Mouse (Mus musculus) heart, embryonic 13.5 days (tissue): Measurements from ENCODE around the gene Nrip3. TPM values are rescaled to one million over a fixed set of nuclear protein-coding genes. Genes with fewer than 3 reads are reported as not detected.

Experiments
- ATAC-seq: fragments of 200-750 bp; cut with Nextera tagmentation; 2 replicates; pipeline ENCODE4 v1.8.0; 2017; ENCODE audit warnings: moderate TSS enrichment; ENCODE audit not compliant: insufficient number of reproducible peaks, low FRiP score, low TSS enrichment; ENCODE audit errors: extremely low read depth
- H3K27ac ChIP-seq: fragments of 300-500 bp; sonication (generic); replicated peaks from 2 replicates; pipeline ENCODE4 v1.5.1; 2015; ENCODE audit warnings: moderate library complexity, mild to moderate bottlenecking, inconsistent platforms
- H3K27me3 ChIP-seq: fragments of 300-500 bp; sonication (generic); replicated peaks from 2 replicates; pipeline ENCODE4 v1.6.1; 2015; ENCODE audit warnings: mild to moderate bottlenecking, inconsistent platforms
- H3K36me3 ChIP-seq: fragments of 300-500 bp; sonication (generic); 2 replicates; pipeline ENCODE4 v1.6.1; 2015; ENCODE audit warnings: mild to moderate bottlenecking, inconsistent platforms
- H3K4me1 ChIP-seq: fragments of 300-500 bp; sonication (generic); 2 replicates; pipeline ENCODE4 v1.6.1; 2015; ENCODE audit warnings: inconsistent platforms
- H3K4me2 ChIP-seq: fragments of 300-500 bp; sonication (generic); 2 replicates; pipeline ENCODE4 v1.6.1; 2015; ENCODE audit warnings: inconsistent platforms, mild to moderate bottlenecking, moderate library complexity
- H3K4me3 ChIP-seq: fragments of 300-500 bp; sonication (generic); 2 replicates; pipeline ENCODE4 v1.5.1; 2015; ENCODE audit warnings: moderate library complexity, mild to moderate bottlenecking, inconsistent platforms
- H3K9ac ChIP-seq: fragments of 300-500 bp; sonication (generic); 2 replicates; pipeline ENCODE4 v1.6.1; 2015; ENCODE audit warnings: inconsistent platforms, mild to moderate bottlenecking, moderate library complexity
- H3K9me3 ChIP-seq: fragments of 300-500 bp; sonication (generic); 2 replicates; pipeline ENCODE4 v1.6.1; 2016; ENCODE audit warnings: inconsistent platforms
- WGBS: fragments of 180-500 bp; shearing (Covaris S2); methylation state at CpG from one replicate; pipeline ENCODE4 v1.1.7; 2015; ENCODE audit warnings: mixed read lengths; 5-methylcytosine and 5-hydroxymethylcytosine counted together
- polyA plus RNA-seq: library from polyadenylated mRNA; unstranded; fragments of >200 nt; fragmentation: Nextera tagmentation; extraction: Ambion mirVana; gene quantifications from 2 replicates; pipeline ENCODE4 v1.2.1, GENCODE M21; 2015

The Nrip3 gene
- polyA plus RNA-seq, 1 experiment from 2014 or later = 0.33 TPM

- H3K36me3 ChIP-seq = no peaks in the 10 kb centered on the region
- H3K4me3 ChIP-seq = no peak overlapping the region
- WGBS = 75% methylated on average over 2 of the region's 2 CpGs
- H3K9ac ChIP-seq = no peak overlapping the region
- no peak for ATAC-seq
- no peak overlapping the region for H3K27ac ChIP-seq
- H3K4me2 ChIP-seq = no peak overlapping the region
- no peaks in the 10 kb centered on the region for H3K27me3 ChIP-seq
- no peaks in the 10 kb centered on the region for H3K9me3 ChIP-seq
- no peaks in the 10 kb centered on the region for H3K4me1 ChIP-seq
Measured at GRCm38 (mm10) chr7:109764009-109764408, 17.8 kb downstream of the Nrip3 start.

GRCm38 (mm10) chr7:109756291-109756690, 25.5 kb downstream of the Nrip3 start:
- no peaks in the 10 kb centered on the region for H3K9me3 ChIP-seq
- H3K4me1 ChIP-seq = peaks cover 15% of the 10 kb centered on the region
- H3K27ac ChIP-seq = no peak overlapping the region
- no peaks in the 10 kb centered on the region for H3K27me3 ChIP-seq
- no peak for ATAC-seq
- no peak overlapping the region for H3K4me3 ChIP-seq
- H3K4me2 ChIP-seq = no peak overlapping the region
- 89% methylated on average over 3 of the region's 3 CpGs for WGBS
- H3K9ac ChIP-seq = no peak overlapping the region
- H3K36me3 ChIP-seq = no peaks in the 10 kb centered on the region

- Histone ChIP-seq H3K4me3 (no peak overlapping the region), H3K36me3 (peaks cover 4% of the 10 kb centered on the region; the same call in 1 of the 2 replicates), H3K9ac (no peak overlapping the region), H3K27ac (no peak overlapping the region), H3K27me3 (no peaks in the 10 kb centered on the region), H3K4me2 (no peak overlapping the region), H3K9me3 (no peaks in the 10 kb centered on the region), H3K4me1 (peaks cover 25% of the 10 kb centered on the region)
- ATAC-seq = no peak
- WGBS = 88% methylated on average over 8 of the region's 8 CpGs
Measured at GRCm38 (mm10) chr7:109754034-109754433, 27.8 kb downstream of the Nrip3 start.

GRCm38 (mm10) chr7:109752008-109752925, 29.6 kb downstream of the Nrip3 start, which contains the start of gene Tmem9b:
Tmem9b (minus strand) TSS chr7:109752875.
- Histone ChIP-seq H3K4me3 (peak within 1 kb of the TSS; percentile 62), H3K9ac (peak within 1 kb of the TSS; percentile 86), H3K9me3 (no peaks in the 10 kb centered on the region), H3K27me3 (no peaks in the 10 kb centered on the region), H3K27ac (peak within 1 kb of the TSS; percentile 81), H3K36me3 (peaks cover 7% of the 10 kb centered on the region; the same call in 1 of the 2 replicates), H3K4me2 (peak within 1 kb of the TSS; percentile 87), H3K4me1 (peaks cover 25% of the 10 kb centered on the region)
- peak; percentile 83 for ATAC-seq
- under 1% methylated on average over 72 of the region's 74 CpGs for WGBS

GRCm38 (mm10) chr7:109751427-109752007, 30.3 kb downstream of the Nrip3 start:
- Histone ChIP-seq H3K4me3 (peak overlapping the region; percentile 62), H3K9me3 (no peaks in the 10 kb centered on the region), H3K27ac (peak overlapping the region; percentile 81), H3K4me2 (peak overlapping the region; percentile 87), H3K27me3 (no peaks in the 10 kb centered on the region), H3K9ac (peak overlapping the region; percentile 86), H3K36me3 (peaks cover 13% of the 10 kb centered on the region), H3K4me1 (peaks cover 25% of the 10 kb centered on the region)
- ATAC-seq = no peak
- 1% methylated on average over 13 of the region's 13 CpGs for WGBS

GRCm38 (mm10) chr7:109747747-109748146, 34.1 kb downstream of the Nrip3 start:
- H3K4me3 ChIP-seq = no peak overlapping the region
- H3K36me3 ChIP-seq = peaks cover 49% of the 10 kb centered on the region
- no peak overlapping the region for H3K4me2 ChIP-seq
- peaks cover 16% of the 10 kb centered on the region for H3K4me1 ChIP-seq
- ATAC-seq = no peak
- H3K9me3 ChIP-seq = no peaks in the 10 kb centered on the region
- H3K27me3 ChIP-seq = no peaks in the 10 kb centered on the region
- no peak overlapping the region for H3K27ac ChIP-seq
- WGBS = 44% methylated on average over 1 of the region's 1 CpGs
- H3K9ac ChIP-seq = no peak overlapping the region

GRCm38 (mm10) chr7:109741703-109742102, 40.1 kb downstream of the Nrip3 start:
- Histone ChIP-seq H3K9me3 (no peaks in the 10 kb centered on the region), H3K27me3 (no peaks in the 10 kb centered on the region), H3K27ac (no peak overlapping the region), H3K4me2 (no peak overlapping the region), H3K4me3 (no peak overlapping the region), H3K36me3 (peaks cover 75% of the 10 kb centered on the region), H3K9ac (no peak overlapping the region), H3K4me1 (no peaks in the 10 kb centered on the region)
- 83% methylated on average over 4 of the region's 4 CpGs for WGBS
- no peak for ATAC-seq

GRCm38 (mm10) chr7:109741060-109741459, 40.8 kb downstream of the Nrip3 start:
- Histone ChIP-seq H3K36me3 (peaks cover 75% of the 10 kb centered on the region), H3K4me3 (no peak overlapping the region), H3K4me1 (no peaks in the 10 kb centered on the region), H3K27ac (no peak overlapping the region), H3K9ac (no peak overlapping the region), H3K9me3 (no peaks in the 10 kb centered on the region), H3K4me2 (no peak overlapping the region), H3K27me3 (no peaks in the 10 kb centered on the region)
- WGBS = 77% methylated on average over 1 of the region's 1 CpGs
- ATAC-seq = no peak

GRCm38 (mm10) chr7:109739822-109740370, 41.9 kb downstream of the Nrip3 start:
- no peak overlapping the region for H3K27ac ChIP-seq
- H3K4me2 ChIP-seq = no peak overlapping the region
- no peaks in the 10 kb centered on the region for H3K4me1 ChIP-seq
- H3K4me3 ChIP-seq = no peak overlapping the region
- no peaks in the 10 kb centered on the region for H3K27me3 ChIP-seq
- WGBS = 64% methylated on average over 5 of the region's 5 CpGs
- H3K9ac ChIP-seq = no peak overlapping the region
- H3K9me3 ChIP-seq = no peaks in the 10 kb centered on the region
- no peak for ATAC-seq
- H3K36me3 ChIP-seq = peaks cover 71% of the 10 kb centered on the region

GRCm38 (mm10) chr7:109734806-109735205, 47.0 kb downstream of the Nrip3 start:
- no peaks in the 10 kb centered on the region for H3K27me3 ChIP-seq
- 76% methylated on average over 4 of the region's 4 CpGs for WGBS
- H3K9ac ChIP-seq = no peak overlapping the region
- no peaks in the 10 kb centered on the region for H3K9me3 ChIP-seq
- ATAC-seq = no peak
- H3K27ac ChIP-seq = no peak overlapping the region
- H3K36me3 ChIP-seq = peaks cover 32% of the 10 kb centered on the region
- peaks cover 6% of the 10 kb centered on the region for H3K4me1 ChIP-seq
- no peak overlapping the region for H3K4me3 ChIP-seq
- H3K4me2 ChIP-seq = no peak overlapping the region

- Histone ChIP-seq H3K4me2 (no peak within 1 kb of the TSS), H3K27ac (no peak within 1 kb of the TSS), H3K9me3 (no peaks in the 10 kb centered on the region), H3K9ac (peak within 1 kb of the TSS; percentile 44; the same call in 1 of the 2 replicates), H3K36me3 (peaks cover 13% of the 10 kb centered on the region), H3K4me3 (no peak within 1 kb of the TSS), H3K4me1 (peaks cover 17% of the 10 kb centered on the region), H3K27me3 (no peaks in the 10 kb centered on the region)
- no peak for ATAC-seq
- WGBS = 80% methylated on average over 5 of the region's 5 CpGs
Measured at GRCm38 (mm10) chr7:109731626-109732025, 50.2 kb downstream of the Nrip3 start, which contains the start of gene Ascl3. Ascl3 (minus strand) TSS chr7:109731726.
